Mouse (Mus musculus): ENCODE measurements around the gene 1700067P10Rik.

Gene 1700067P10Rik

GRCm38 (mm10) chr17:48089019-48089418 is at the start of gene 1700067P10Rik:
Gene 1700067P10Rik (plus strand): TSS chr17:48089319.
- DNase-seq (ENCODE audit: low spot score) = no peak

GRCm38 (mm10) chr17:48041351-48042287 is 47.5 kb upstream of the 1700067P10Rik start:
- DNase-seq (ENCODE audit: low spot score) = no peak

GRCm38 (mm10) chr17:48043154-48043880 is 45.8 kb upstream of the 1700067P10Rik start:
- no peak for DNase-seq (ENCODE audit: low spot score)

GRCm38 (mm10) chr17:48045631-48046030 is 43.5 kb upstream of the 1700067P10Rik start:
- DNase-seq (ENCODE audit: low spot score) = peak; percentile 39

- DNase-seq (ENCODE audit: low spot score) = no peak
Observed at GRCm38 (mm10) chr17:48051638-48052337, 37.3 kb upstream of the 1700067P10Rik start.

GRCm38 (mm10) chr17:48052338-48053067 is 36.6 kb upstream of the 1700067P10Rik start:
- DNase-seq (ENCODE audit: low spot score) = no peak

- no peak for DNase-seq (ENCODE audit: low spot score)
Observed at GRCm38 (mm10) chr17:48053646-48054045, 35.5 kb upstream of the 1700067P10Rik start.

GRCm38 (mm10) chr17:48055076-48055816 is 33.9 kb upstream of the 1700067P10Rik start:
- DNase-seq (ENCODE audit: low spot score) = no peak

GRCm38 (mm10) chr17:48057382-48057781 is 31.7 kb upstream of the 1700067P10Rik start:
- DNase-seq (ENCODE audit: low spot score) = no peak

GRCm38 (mm10) chr17:48064196-48064843 is 24.8 kb upstream of the 1700067P10Rik start:
- no peak for DNase-seq (ENCODE audit: low spot score)

GRCm38 (mm10) chr17:48065081-48065501 is 24.0 kb upstream of the 1700067P10Rik start:
- no peak for DNase-seq (ENCODE audit: low spot score)

- no peak for DNase-seq (ENCODE audit: low spot score)
Observed at GRCm38 (mm10) chr17:48067083-48067614, 22.0 kb upstream of the 1700067P10Rik start.

- DNase-seq (ENCODE audit: low spot score) = no peak
Observed at GRCm38 (mm10) chr17:48067729-48068128, 21.4 kb upstream of the 1700067P10Rik start.

- DNase-seq (ENCODE audit: low spot score) = no peak
Observed at GRCm38 (mm10) chr17:48080626-48081025, 8.5 kb upstream of the 1700067P10Rik start.

- DNase-seq (ENCODE audit: low spot score) = no peak
Observed at GRCm38 (mm10) chr17:48089446-48089845, 327 bp downstream of the 1700067P10Rik start.

- no peak for DNase-seq (ENCODE audit: low spot score)
Observed at GRCm38 (mm10) chr17:48090305-48090704, 1.2 kb downstream of the 1700067P10Rik start.

- DNase-seq (ENCODE audit: low spot score) = no peak
Observed at GRCm38 (mm10) chr17:48093286-48093817, 4.2 kb downstream of the 1700067P10Rik start.

- DNase-seq (ENCODE audit: low spot score) = no peak
Observed at GRCm38 (mm10) chr17:48094820-48095680, 5.9 kb downstream of the 1700067P10Rik start.

GRCm38 (mm10) chr17:48095718-48096121 is 6.6 kb downstream of the 1700067P10Rik start:
- DNase-seq (ENCODE audit: low spot score) = no peak
